In genomic region chr13:46259526-46259925, GRCm38 (mm10) we compare ENCODE assay signal across 26 mouse cellular contexts. TPM values are rescaled to one million over a fixed set of nuclear protein-coding genes. Genes with fewer than 3 reads are reported as not detected.
A peak's percentile ranks its signal among the peaks of the same experiment; 100 is the strongest.
DNase-seq lines count a peak whose midpoint lies in the region; ATAC-seq and TF ChIP-seq lines count a peak whose summit lies in the region.
"Had no signal": no experiment of that assay in that cellular context is flagged by ENCODE, and none has a peak within 500 bp of the region (broad histone marks: within the 10 kb centered on the region; RNA-seq: fewer than 3 reads in every experiment).

No protein-coding gene starts in this region.

- no peak for TF ChIP-seq POLR2A in bone marrow macrophage, adult 2 months (IDR thresholded peaks at IDR 0.05; ENCODE audit: borderline replicate concordance, low read depth, low read length)

- H3K4me1 ChIP-seq in bone marrow macrophage, adult 2 months (ENCODE audit: control insufficient read depth, insufficient read depth, low read length): peaks cover 8% of the 10 kb centered on the region
- H3K4me1 ChIP-seq: embryonic facial prominence, embryonic 12.5 days; forebrain, embryonic 12.5 days; forebrain, embryonic 15.5 days; hindbrain, embryonic 10.5 days; hindbrain, embryonic 13.5 days had no signal

- H3K27ac ChIP-seq in bone marrow macrophage, adult 2 months (ENCODE audit: insufficient read depth, low read depth, low read length): peak overlapping the region; percentile 50
- H3K27ac ChIP-seq: embryonic facial prominence, embryonic 12.5 days; forebrain, embryonic 12.5 days; forebrain, embryonic 15.5 days; hindbrain, embryonic 10.5 days; hindbrain, embryonic 13.5 days; intestine, embryonic 15.5 days had no signal

- no peak for TF ChIP-seq CTCF in bone marrow macrophage, adult 2 months (IDR thresholded peaks at IDR 0.05; ENCODE audit: low read depth, low read length)

- intact Hi-C loops in heart, postnatal 14 days (cut with DNase I): loop anchor here (5.0 kb wide), 2 partner anchors 77 to 282 kb away; no protein-coding TSS in a partner anchor

- H3K4me3 ChIP-seq in bone marrow macrophage, adult 2 months (ENCODE audit: insufficient read depth, low read length): no peak overlapping the region
- H3K4me3 ChIP-seq: embryonic facial prominence, embryonic 12.5 days; erythroblast, embryonic 14.5 days; forebrain, embryonic 12.5 days; forebrain, embryonic 15.5 days; hindbrain, embryonic 10.5 days; hindbrain, embryonic 13.5 days; intestine, embryonic 15.5 days had no signal

- peak; percentile 36 for DNase-seq in heart, adult 11 months
- no peak for DNase-seq in heart, postnatal 14 days
- DNase-seq in MEL-GATA-1-ER (ENCODE audit: extremely low read depth, low read depth): peak; percentile 19
- DNase-seq in retina, postnatal 1 day: no peak
- no peak for DNase-seq in spleen, postnatal 36 days (ENCODE audit: low spot score in 2 of 2)
- DNase-seq: adrenal gland, adult 2 months; adrenal gland, postnatal 14 days; cerebellum, adult 8-10 months; cerebellum, postnatal 10 days; gastrocnemius, postnatal 25 days; heart, postnatal 36 days; kidney, adult 11 months had no signal

- no peak for ATAC-seq in cerebellum, adult (ENCODE audit: insufficient number of reproducible peaks, low FRiP score, low TSS enrichment)
- ATAC-seq: CD4-positive, CD25-positive, alpha-beta regulatory T cell, adult 4 months; forebrain, embryonic 15.5 days; hindbrain, embryonic 16.5 days; intestine, embryonic 15.5 days had no signal

RNA-seq across cellular contexts. Expression of gene Stmnd1, which starts 14.0 kb away (rescaled TPM):
- under 1 TPM; 0.22 to 0.55 TPM for total RNA-seq in heart, postnatal 14 days (2021)
- not detected in 2 replicates for polyA plus RNA-seq in bone marrow macrophage, adult 2 months (2012; ENCODE audit: insufficient read depth, insufficient read length, missing spikeins)
- total RNA-seq: adrenal gland, adult 2 months; adrenal gland, postnatal 14 days; MEL had no signal
- polyA plus RNA-seq: adrenal gland, adult 2 months; brain, embryonic 14.5 days; CD4-positive, CD25-positive, alpha-beta regulatory T cell, adult 4 months; erythroblast, embryonic 14.5 days; forebrain, embryonic 12.5 days; forebrain, embryonic 15.5 days; heart, embryonic 14.5 days; hindbrain, embryonic 10.5 days; hindbrain, embryonic 13.5 days; intestine, embryonic 15.5 days had no signal

Comparison
In these comparisons a context has a peak if more than half of its experiments do, and no peak if none do; other contexts are left out.
1. DNase-seq: peak in heart, adult 11 months (single experiment) and MEL-GATA-1-ER (single experiment); none in heart, postnatal 14 days (0 of 2), retina, postnatal 1 day (single experiment) and spleen, postnatal 36 days (0 of 2).